Mouse (Mus musculus): ENCODE results near the gene AY761184.
"Not testable (repeated sequence)": the region's sequence is repeated elsewhere in the genome, so short reads cannot be mapped to it uniquely, and the experiment has no call there.

AY761184 gene

DNA sequence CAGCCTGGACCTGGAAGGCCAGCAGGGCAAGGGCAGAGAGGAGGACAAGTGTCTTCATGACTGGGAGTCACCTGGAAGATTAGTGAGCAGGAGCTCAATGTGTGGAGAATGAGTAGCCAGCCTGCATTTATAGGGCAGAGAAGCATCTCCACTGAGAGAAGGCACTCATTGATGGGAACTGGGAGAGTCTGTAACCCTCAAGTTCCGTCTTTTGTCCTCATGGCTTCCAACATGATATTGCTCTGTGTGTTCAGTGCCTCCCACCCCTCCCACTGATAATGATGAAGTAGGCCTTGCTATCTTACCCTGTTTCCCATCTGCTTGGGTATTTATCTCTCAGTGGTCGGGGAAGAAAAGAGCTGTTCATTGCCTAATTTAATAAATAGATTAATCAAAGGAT, at the start of gene AY761184:
Gene AY761184 (minus strand): TSS at position 101 of the 400 bp plus-strand sequence.
- not testable (repeated sequence) for DNase-seq (ENCODE audit: low read depth, low spot score)

DNA sequence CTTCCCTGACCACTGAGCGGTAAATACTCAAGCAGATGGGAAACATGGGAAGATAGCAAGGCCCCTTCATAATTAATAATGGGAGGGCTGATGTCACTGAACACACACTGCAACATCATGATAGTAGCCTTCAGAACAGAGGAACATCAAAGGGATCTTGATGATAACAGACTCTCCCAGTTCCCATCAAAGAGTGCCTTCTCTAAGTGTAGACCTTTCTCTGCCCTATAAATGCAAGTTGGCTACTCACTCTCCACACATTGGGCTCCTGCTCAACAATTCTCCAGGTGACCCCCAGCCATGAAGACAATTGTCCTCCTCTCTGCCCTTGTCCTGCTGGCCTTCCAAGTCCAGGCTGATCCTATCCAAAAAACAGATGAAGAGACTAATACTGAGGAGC, 37.9 kb downstream of the AY761184 start, which contains the start of gene Defa34:
Gene Defa34 (plus strand): TSS at position 301 of the 400 bp plus-strand sequence.
- DNase-seq (ENCODE audit: low read depth, low spot score) = not testable (repeated sequence)

DNA sequence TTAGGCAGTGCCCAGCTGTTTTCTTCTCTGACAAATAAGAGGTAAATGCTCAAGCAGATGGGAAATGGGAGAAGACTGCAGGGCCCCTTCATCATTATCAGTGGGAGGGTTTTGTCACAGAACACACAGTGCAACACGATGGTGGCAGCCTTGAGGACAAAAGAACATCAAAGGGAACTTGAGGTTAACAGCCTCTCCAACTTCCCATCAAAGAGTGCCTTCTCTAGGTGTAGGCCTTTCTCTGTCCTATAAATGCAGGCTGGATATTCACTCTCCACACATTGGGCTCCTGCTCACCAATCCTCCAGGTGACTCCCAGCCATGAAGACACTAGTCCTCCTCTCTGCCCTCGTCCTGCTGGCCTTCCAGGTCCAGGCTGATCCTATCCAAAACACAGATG, 48.0 kb downstream of the AY761184 start, which contains the start of gene Defa17:
Gene Defa17 (plus strand): TSS at position 301 of the 400 bp plus-strand sequence.
- not testable (repeated sequence) for DNase-seq (ENCODE audit: low read depth, low spot score)

Measured in embryo, embryonic 11.5 days (tissue).